Comparison of ENCODE assay signal across 21 mouse cellular contexts in genomic region chr3:107840855-107841254, GRCm38 (mm10). TPM values are rescaled to one million over a fixed set of nuclear protein-coding genes. Genes with fewer than 3 reads are reported as not detected.
DNase-seq lines count a peak whose midpoint lies in the region; ATAC-seq and TF ChIP-seq lines count a peak whose summit lies in the region.
"Had no signal": no experiment of that assay in that cellular context is flagged by ENCODE, and none has a peak within 500 bp of the region (broad histone marks: within the 10 kb centered on the region; RNA-seq: fewer than 3 reads in every experiment).

No protein-coding gene starts in this region.

- TF ChIP-seq POLR2A in thymus, adult 2 months (IDR thresholded peaks at IDR 0.05; ENCODE audit: control insufficient read depth, extremely low read depth, insufficient read depth, low read length, poor library complexity), result no peak

- H3K9me3 ChIP-seq in embryonic facial prominence, embryonic 12.5 days, result no peaks in the 10 kb centered on the region
- no peaks in the 10 kb centered on the region for H3K9me3 ChIP-seq in embryonic facial prominence, embryonic 10.5 days
- no peaks in the 10 kb centered on the region for H3K9me3 ChIP-seq in hindbrain, embryonic 13.5 days
- H3K9me3 ChIP-seq in hindbrain, embryonic 10.5 days, result no peaks in the 10 kb centered on the region
- H3K9me3 ChIP-seq: midbrain, embryonic 15.5 days had no signal

- TF ChIP-seq CTCF in thymus, adult 2 months (IDR thresholded peaks at IDR 0.05; ENCODE audit: borderline replicate concordance, control insufficient read depth, extremely low read depth, insufficient read depth, low read length, poor library complexity), result no peak

- H3K27ac ChIP-seq in embryonic facial prominence, embryonic 12.5 days, result 0 out of 2 replicates have a peak overlapping the region, but pooled peaks have one; percentile 25
- no peak overlapping the region for H3K27ac ChIP-seq in embryonic facial prominence, embryonic 10.5 days (replicated peaks)
- H3K27ac ChIP-seq in hindbrain, embryonic 13.5 days, result no peak overlapping the region
- no peak overlapping the region for H3K27ac ChIP-seq in hindbrain, embryonic 10.5 days
- no peak overlapping the region for H3K27ac ChIP-seq in thymus, adult 2 months (ENCODE audit: control insufficient read depth, insufficient read depth, low read length)
- H3K27ac ChIP-seq: liver, embryonic 14.5 days; midbrain, embryonic 15.5 days had no signal

- no peak for DNase-seq in embryonic facial prominence, embryonic 10.5 days (ENCODE audit: low spot score)
- DNase-seq in hindbrain, embryonic 10.5 days (ENCODE audit: low spot score), result no peak
- DNase-seq in brain, adult 2 months (ENCODE audit: low read depth, low spot score), result peak; percentile 37
- no peak for DNase-seq in thymus, adult 2 months
- no peak for DNase-seq in cerebellum, postnatal 10 days
- DNase-seq: kidney, adult 11 months; right cerebral cortex, postnatal 25 days; thymus, postnatal 4 days had no signal

- 70% methylated on average over 7 of the region's 7 CpGs for WGBS in embryonic facial prominence, embryonic 12.5 days
- WGBS in embryonic facial prominence, embryonic 10.5 days, result 86% methylated on average over 7 of the region's 7 CpGs
- WGBS in hindbrain, embryonic 13.5 days, result 93% methylated on average over 7 of the region's 7 CpGs
- 88% methylated on average over 7 of the region's 7 CpGs for WGBS in hindbrain, embryonic 10.5 days
- 94% methylated on average over 7 of the region's 7 CpGs for WGBS in thymus, adult 2 months

- no peaks in the 10 kb centered on the region for H3K36me3 ChIP-seq in embryonic facial prominence, embryonic 12.5 days
- no peaks in the 10 kb centered on the region for H3K36me3 ChIP-seq in embryonic facial prominence, embryonic 10.5 days (replicated peaks)
- H3K36me3 ChIP-seq in hindbrain, embryonic 13.5 days, result no peaks in the 10 kb centered on the region
- H3K36me3 ChIP-seq in hindbrain, embryonic 10.5 days, result no peaks in the 10 kb centered on the region
- H3K36me3 ChIP-seq in thymus, adult 2 months (ENCODE audit: control insufficient read depth, insufficient read depth, low read length), result no peaks in the 10 kb centered on the region
- H3K36me3 ChIP-seq: midbrain, embryonic 15.5 days had no signal

- H3K9ac ChIP-seq in embryonic facial prominence, embryonic 12.5 days, result no peak overlapping the region
- H3K9ac ChIP-seq in hindbrain, embryonic 13.5 days, result 0 out of 2 replicates have a peak overlapping the region, but pooled peaks have one; percentile 5
- H3K9ac ChIP-seq: liver, embryonic 14.5 days; midbrain, embryonic 15.5 days had no signal

- no peak overlapping the region for H3K4me3 ChIP-seq in embryonic facial prominence, embryonic 12.5 days
- H3K4me3 ChIP-seq in embryonic facial prominence, embryonic 10.5 days, result no peak overlapping the region
- no peak overlapping the region for H3K4me3 ChIP-seq in hindbrain, embryonic 13.5 days
- H3K4me3 ChIP-seq in hindbrain, embryonic 10.5 days, result no peak overlapping the region
- no peak overlapping the region for H3K4me3 ChIP-seq in thymus, adult 2 months (ENCODE audit: control insufficient read depth, insufficient read depth, low read length)
- H3K4me3 ChIP-seq: midbrain, embryonic 15.5 days had no signal

- no peaks in the 10 kb centered on the region for H3K27me3 ChIP-seq in embryonic facial prominence, embryonic 12.5 days
- no peaks in the 10 kb centered on the region for H3K27me3 ChIP-seq in embryonic facial prominence, embryonic 10.5 days (replicated peaks; ENCODE audit: low read depth, poor library complexity, severe bottlenecking)
- H3K27me3 ChIP-seq in hindbrain, embryonic 13.5 days, result no peaks in the 10 kb centered on the region
- H3K27me3 ChIP-seq in hindbrain, embryonic 10.5 days (ENCODE audit: insufficient read depth, poor library complexity, severe bottlenecking), result no peaks in the 10 kb centered on the region
- H3K27me3 ChIP-seq in thymus, adult 2 months (ENCODE audit: control insufficient read depth, insufficient read depth, low read length), result no peaks in the 10 kb centered on the region; the same call in 1 of the 2 replicates
- H3K27me3 ChIP-seq: midbrain, embryonic 15.5 days had no signal

- 0 out of 2 replicates have a peak, but pooled peaks cover 4% of the 10 kb centered on the region for H3K4me1 ChIP-seq in embryonic facial prominence, embryonic 12.5 days
- peaks cover 11% of the 10 kb centered on the region; the same call in 1 of the 2 replicates for H3K4me1 ChIP-seq in embryonic facial prominence, embryonic 10.5 days
- H3K4me1 ChIP-seq in hindbrain, embryonic 13.5 days (replicated peaks), result peaks cover 13% of the 10 kb centered on the region
- H3K4me1 ChIP-seq in hindbrain, embryonic 10.5 days (replicated peaks), result peaks cover 17% of the 10 kb centered on the region; the same call in 1 of the 2 replicates
- 0 out of 2 replicates have a peak, but pooled peaks cover under 1% of the 10 kb centered on the region for H3K4me1 ChIP-seq in thymus, adult 2 months (replicated peaks; ENCODE audit: control insufficient read depth, insufficient read depth, low read length)

- H3K4me2 ChIP-seq in embryonic facial prominence, embryonic 12.5 days (replicated peaks), result no peak overlapping the region
- no peak overlapping the region for H3K4me2 ChIP-seq in hindbrain, embryonic 13.5 days
- H3K4me2 ChIP-seq: midbrain, embryonic 15.5 days had no signal

- ATAC-seq in embryonic facial prominence, embryonic 12.5 days (ENCODE audit: insufficient number of reproducible peaks, insufficient read depth, low FRiP score, low TSS enrichment), result no peak
- ATAC-seq in hindbrain, embryonic 13.5 days (ENCODE audit: low FRiP score), result no peak
- ATAC-seq in megakaryocyte progenitor cell, adult 5-6 weeks (replicated peaks; ENCODE audit: poor library complexity), result peak; percentile 29; the same call in 1 of the 2 replicates
- ATAC-seq: midbrain, embryonic 15.5 days had no signal

RNA-seq across cellular contexts. Expression of gene Eps8l3, which starts 36.2 kb away (rescaled TPM):
- not detected in 2 replicates for polyA plus RNA-seq in embryonic facial prominence, embryonic 12.5 days (2016; fragmentation: Nextera tagmentation; extraction: Ambion mirVana)
- not detected in 2 replicates for polyA plus RNA-seq in embryonic facial prominence, embryonic 10.5 days (2016; fragmentation: Nextera tagmentation; extraction: Ambion mirVana)
- polyA plus RNA-seq in hindbrain, embryonic 13.5 days (2015; fragmentation: Nextera tagmentation; extraction: Ambion mirVana), result not detected in 2 replicates
- not detected in 2 replicates for polyA plus RNA-seq in hindbrain, embryonic 10.5 days (2016; fragmentation: Nextera tagmentation; extraction: Ambion mirVana)
- total RNA-seq in megakaryocyte progenitor cell, adult 5-6 weeks (2015), result 0.07 and 0.12 TPM in 2 replicates
- not detected in 2 replicates for total RNA-seq in megakaryocyte progenitor cell, adult 5-6 weeks (2017)
- 0.32 and 0.34 TPM in 2 replicates for polyA plus RNA-seq in thymus, adult 2 months (2012; rRNA removed)
- total RNA-seq: heart, postnatal 36 days; layer of hippocampus, postnatal 25 days; left cerebral cortex, postnatal 10 days; neutrophil, adult 5-6 weeks had no signal
- polyA plus RNA-seq: forebrain, embryonic 11.5 days; heart, embryonic 14.5 days; kidney, embryonic 16.5 days; lung, embryonic 16.5 days had no signal

RNA-seq across cellular contexts. Expression of gene Gstm5, which starts 54.8 kb away (rescaled TPM):
- 241 and 255 TPM in 2 replicates for polyA plus RNA-seq in embryonic facial prominence, embryonic 12.5 days (2016; fragmentation: Nextera tagmentation; extraction: Ambion mirVana)
- polyA plus RNA-seq in embryonic facial prominence, embryonic 10.5 days (2016; fragmentation: Nextera tagmentation; extraction: Ambion mirVana), result 208 and 219 TPM in 2 replicates
- 230 and 243 TPM in 2 replicates for polyA plus RNA-seq in hindbrain, embryonic 13.5 days (2015; fragmentation: Nextera tagmentation; extraction: Ambion mirVana)
- 219 and 233 TPM in 2 replicates for polyA plus RNA-seq in hindbrain, embryonic 10.5 days (2016; fragmentation: Nextera tagmentation; extraction: Ambion mirVana)
- total RNA-seq in megakaryocyte progenitor cell, adult 5-6 weeks (2015), result 38.2 and 61.5 TPM in 2 replicates
- total RNA-seq in megakaryocyte progenitor cell, adult 5-6 weeks (2017), result 23.6 and 30.6 TPM in 2 replicates
- 2.7 and 6.2 TPM in 2 replicates for polyA plus RNA-seq in thymus, adult 2 months (2012; rRNA removed)

Comparison
In these comparisons a context has a peak if more than half of its experiments do, and no peak if none do; other contexts are left out.
1. RNA of gene Gstm5, which starts 54.8 kb away (polyA plus RNA-seq): 241 to 255 TPM in embryonic facial prominence, embryonic 12.5 days, 230 to 243 TPM in hindbrain, embryonic 13.5 days, 219 to 233 TPM in hindbrain, embryonic 10.5 days and 208 to 219 TPM in embryonic facial prominence, embryonic 10.5 days; 2.7 to 6.2 TPM in thymus, adult 2 months; every median in the first group is over 10 times any median in the second.